Mouse (Mus musculus) heart, embryonic 12.5 days (tissue): ENCODE results near the gene Capn15. TPM values are rescaled to one million over a fixed set of nuclear protein-coding genes. Genes with fewer than 3 reads are reported as not detected.

ENCODE experiments used
- ATAC-seq: fragments of 200-750 bp; cut with Nextera tagmentation; 2 replicates; pipeline ENCODE4 v1.8.0; 2017; ENCODE audit warnings: moderate TSS enrichment, moderate library complexity; ENCODE audit not compliant: insufficient number of reproducible peaks, low FRiP score
- H3K27ac ChIP-seq: fragments of 300-500 bp; sonication (generic); 2 replicates; pipeline ENCODE4 v1.5.1; 2016; ENCODE audit warnings: mild to moderate bottlenecking, moderate library complexity; ENCODE audit not compliant: poor library complexity, severe bottlenecking
- H3K27me3 ChIP-seq: fragments of 300-500 bp; sonication (generic); replicated peaks from 2 replicates; pipeline ENCODE4 v1.6.1; 2016; ENCODE audit warnings: mild to moderate bottlenecking, moderate library complexity
- H3K36me3 ChIP-seq: fragments of 300-500 bp; sonication (generic); 2 replicates; pipeline ENCODE4 v1.6.1; 2016; ENCODE audit warnings: mild to moderate bottlenecking, moderate library complexity
- H3K4me1 ChIP-seq: fragments of 300-500 bp; sonication (generic); replicated peaks from 2 replicates; pipeline ENCODE4 v1.6.1; 2016; ENCODE audit warnings: mild to moderate bottlenecking
- H3K4me2 ChIP-seq: fragments of 300-500 bp; sonication (generic); 2 replicates; pipeline ENCODE4 v1.6.1; 2016; ENCODE audit warnings: mild to moderate bottlenecking, moderate library complexity
- H3K4me3 ChIP-seq: fragments of 300-500 bp; sonication (generic); 2 replicates; pipeline ENCODE4 v1.5.1; 2016; ENCODE audit warnings: mild to moderate bottlenecking
- H3K9ac ChIP-seq: fragments of 300-500 bp; sonication (generic); 2 replicates; pipeline ENCODE4 v1.6.1; 2016; ENCODE audit warnings: mild to moderate bottlenecking, moderate library complexity
- H3K9me3 ChIP-seq: fragments of 300-500 bp; sonication (generic); replicated peaks from 2 replicates; pipeline ENCODE4 v1.6.1; 2016; ENCODE audit warnings: mild to moderate bottlenecking, moderate library complexity
- WGBS: fragments of 180-500 bp; shearing (Covaris S2); methylation state at CpG from one replicate; pipeline ENCODE4 v1.1.7; 2016; 5-methylcytosine and 5-hydroxymethylcytosine counted together
- polyA plus RNA-seq: library from polyadenylated mRNA; unstranded; fragments of >200 nt; fragmentation: Nextera tagmentation; extraction: Ambion mirVana; gene quantifications from 2 replicates; pipeline ENCODE4 v1.2.1, GENCODE M21; 2016

Capn15 gene
- polyA plus RNA-seq, 1 experiment from 2014 or later = 16.9 TPM

GRCm38 (mm10) chr17:25944366-25945163 lies 41.0 kb downstream of the Capn15 start, which contains the start of the genes Pigq and Nhlrc4:
TSS of gene Pigq (minus strand) at chr17:25944936.
TSS of gene Nhlrc4 (minus strand) at chr17:25944961.
- peak within 1 kb of the TSS; percentile 6; the same call in 1 of the 2 replicates for H3K9ac ChIP-seq
- 38% methylated on average over 6 of the region's 6 CpGs for WGBS
- peak within 1 kb of the TSS; percentile 33; the same call in 1 of the 2 replicates for H3K4me2 ChIP-seq
- peaks cover 5% of the 10 kb centered on the region for H3K27me3 ChIP-seq
- no peaks in the 10 kb centered on the region for H3K36me3 ChIP-seq
- ATAC-seq = 0 out of 2 replicates have a peak, but pooled peaks have one; percentile 27
- no peaks in the 10 kb centered on the region for H3K9me3 ChIP-seq
- peak within 1 kb of the TSS; percentile 47; the same call in 1 of the 2 replicates for H3K27ac ChIP-seq
- no peak within 1 kb of the TSS for H3K4me3 ChIP-seq
- peaks cover 15% of the 10 kb centered on the region for H3K4me1 ChIP-seq

- H3K27ac ChIP-seq = peak overlapping the region; percentile 47
- peak overlapping the region; percentile 33; the same call in 1 of the 2 replicates for H3K4me2 ChIP-seq
- H3K9me3 ChIP-seq = no peaks in the 10 kb centered on the region
- H3K4me3 ChIP-seq = no peak overlapping the region
- H3K36me3 ChIP-seq = 0 out of 2 replicates have a peak, but pooled peaks cover 2% of the 10 kb centered on the region
- peak overlapping the region; percentile 6; the same call in 1 of the 2 replicates for H3K9ac ChIP-seq
- no peak for ATAC-seq
- WGBS = 61% methylated on average over 9 of the region's 9 CpGs
- peaks cover 15% of the 10 kb centered on the region for H3K4me1 ChIP-seq
- H3K27me3 ChIP-seq = peaks cover 4% of the 10 kb centered on the region; the same call in 1 of the 2 replicates
Observed at GRCm38 (mm10) chr17:25943769-25944168, 41.8 kb downstream of the Capn15 start.

- peak overlapping the region; percentile 33 for H3K4me2 ChIP-seq
- peak overlapping the region; percentile 6; the same call in 1 of the 2 replicates for H3K9ac ChIP-seq
- 71% methylated on average over 3 of the region's 3 CpGs for WGBS
- no peaks in the 10 kb centered on the region for H3K9me3 ChIP-seq
- H3K36me3 ChIP-seq = peaks cover 4% of the 10 kb centered on the region; the same call in 1 of the 2 replicates
- H3K4me1 ChIP-seq = peaks cover 15% of the 10 kb centered on the region
- ATAC-seq = no peak
- H3K27me3 ChIP-seq = peaks cover 4% of the 10 kb centered on the region; the same call in 1 of the 2 replicates
- peak overlapping the region; percentile 47 for H3K27ac ChIP-seq
- H3K4me3 ChIP-seq = no peak overlapping the region
Observed at GRCm38 (mm10) chr17:25943221-25943620, 42.4 kb downstream of the Capn15 start.

DNA sequence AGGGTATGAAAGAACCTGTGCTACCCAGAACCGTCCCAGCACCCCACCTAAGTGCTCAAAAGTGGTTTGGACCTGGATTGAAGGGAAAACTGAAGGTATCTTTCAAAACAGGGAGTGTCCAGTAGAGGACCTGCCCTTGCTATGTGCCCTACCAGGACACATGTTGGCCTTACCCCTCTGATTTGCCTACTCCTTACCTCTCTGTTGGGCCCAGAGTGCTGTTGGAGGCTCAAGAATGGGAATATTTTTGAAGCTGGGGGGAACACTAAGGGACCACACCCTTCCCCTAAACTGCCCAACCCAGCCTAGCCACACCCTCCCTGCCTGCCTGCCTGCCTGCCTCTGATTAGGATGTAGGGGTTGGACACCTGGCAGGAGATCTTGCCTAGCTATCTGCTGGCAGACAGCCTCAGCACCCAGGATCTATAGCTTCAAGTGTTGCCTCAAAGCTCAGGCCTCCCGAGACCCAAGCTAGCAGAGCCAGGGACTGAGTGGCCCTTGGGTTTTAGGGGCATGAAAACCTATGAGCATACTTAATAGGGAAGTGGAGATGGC lies 42.9 kb downstream of the Capn15 start:
- Histone ChIP-seq H3K27ac (peak overlapping the region; percentile 74), H3K4me1 (peaks cover 15% of the 10 kb centered on the region), H3K9me3 (no peaks in the 10 kb centered on the region), H3K9ac (0 out of 2 replicates have a peak overlapping the region, but pooled peaks have one; percentile 98), H3K4me2 (peak overlapping the region; percentile 66), H3K27me3 (peaks cover 4% of the 10 kb centered on the region; the same call in 1 of the 2 replicates), H3K36me3 (peaks cover 7% of the 10 kb centered on the region), H3K4me3 (peak overlapping the region; percentile 92)
- WGBS = 73% methylated on average over 2 of the region's 2 CpGs
- peak; percentile 87 for ATAC-seq

DNA sequence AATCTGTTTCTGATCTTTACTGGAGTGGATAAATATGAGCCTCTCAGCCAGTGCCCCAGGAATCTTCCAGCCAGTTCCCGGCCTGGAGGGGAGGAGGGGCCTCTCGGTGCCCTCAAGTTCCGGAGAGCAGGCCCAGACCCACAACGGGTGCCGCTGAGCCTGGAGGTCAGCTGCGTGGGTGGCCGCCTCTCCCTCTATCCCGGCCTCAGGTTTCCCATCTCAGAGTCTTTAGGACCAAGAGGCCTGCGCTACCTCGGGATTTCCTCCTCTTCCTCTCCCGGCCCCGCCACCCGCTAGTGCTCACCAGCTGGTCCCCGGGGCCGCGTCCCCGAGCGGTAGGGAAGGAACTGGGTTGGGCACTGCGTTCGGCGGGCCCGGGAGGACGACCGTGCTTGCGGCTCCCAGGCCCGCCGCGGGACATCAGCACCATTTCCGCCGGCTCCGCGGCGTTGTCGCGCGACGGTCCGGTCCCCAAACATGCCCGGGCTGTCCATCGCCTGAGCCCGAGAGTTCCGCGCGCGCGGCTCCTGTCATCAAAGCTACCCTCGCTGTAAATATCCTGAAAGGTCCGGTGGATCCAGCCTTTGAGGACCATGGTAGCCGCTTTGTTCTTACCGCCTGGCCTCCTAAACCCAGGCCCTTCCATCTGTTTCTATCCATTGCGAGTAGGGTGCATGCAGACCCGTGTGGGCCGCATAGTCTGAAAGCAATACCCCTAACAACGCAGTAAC lies 43.9 kb downstream of the Capn15 start:
- 4% methylated on average over 54 of the region's 54 CpGs for WGBS
- H3K4me1 ChIP-seq = peaks cover 12% of the 10 kb centered on the region
- H3K9ac ChIP-seq = peak overlapping the region; percentile 98
- ATAC-seq = peak; percentile 56
- H3K27me3 ChIP-seq = peaks cover 3% of the 10 kb centered on the region; the same call in 1 of the 2 replicates
- H3K4me2 ChIP-seq = peak overlapping the region; percentile 66
- H3K9me3 ChIP-seq = no peaks in the 10 kb centered on the region
- peak overlapping the region; percentile 92 for H3K4me3 ChIP-seq
- H3K36me3 ChIP-seq = peaks cover 17% of the 10 kb centered on the region
- peak overlapping the region; percentile 86 for H3K27ac ChIP-seq

DNA sequence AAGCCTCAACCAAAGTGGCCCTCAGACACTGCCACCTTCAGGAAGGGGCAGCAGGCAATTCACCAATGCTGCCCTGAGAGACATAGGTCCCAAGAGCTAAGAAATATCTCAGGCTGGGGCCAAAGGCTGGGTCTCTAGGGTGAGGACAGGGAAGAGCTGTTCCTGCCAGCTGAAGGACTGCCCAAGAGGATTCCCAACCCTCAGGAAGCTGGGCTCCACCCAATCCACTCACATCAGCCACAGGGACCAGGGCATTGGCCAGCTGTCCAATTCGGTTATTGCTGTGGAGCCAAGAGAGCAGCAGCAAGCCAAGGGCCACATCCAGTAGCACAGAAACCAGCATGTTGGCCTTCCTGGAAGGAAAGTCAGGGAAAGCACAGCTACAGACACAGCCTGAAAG lies 51.1 kb downstream of the Capn15 start:
- H3K4me1 ChIP-seq = no peaks in the 10 kb centered on the region
- no peak overlapping the region for H3K4me2 ChIP-seq
- H3K27me3 ChIP-seq = no peaks in the 10 kb centered on the region
- ATAC-seq = no peak
- no peak overlapping the region for H3K4me3 ChIP-seq
- WGBS = 86% methylated on average over 1 of the region's 1 CpGs
- H3K9ac ChIP-seq = no peak overlapping the region
- H3K36me3 ChIP-seq = peaks cover 85% of the 10 kb centered on the region
- H3K27ac ChIP-seq = no peak overlapping the region
- no peaks in the 10 kb centered on the region for H3K9me3 ChIP-seq

DNA sequence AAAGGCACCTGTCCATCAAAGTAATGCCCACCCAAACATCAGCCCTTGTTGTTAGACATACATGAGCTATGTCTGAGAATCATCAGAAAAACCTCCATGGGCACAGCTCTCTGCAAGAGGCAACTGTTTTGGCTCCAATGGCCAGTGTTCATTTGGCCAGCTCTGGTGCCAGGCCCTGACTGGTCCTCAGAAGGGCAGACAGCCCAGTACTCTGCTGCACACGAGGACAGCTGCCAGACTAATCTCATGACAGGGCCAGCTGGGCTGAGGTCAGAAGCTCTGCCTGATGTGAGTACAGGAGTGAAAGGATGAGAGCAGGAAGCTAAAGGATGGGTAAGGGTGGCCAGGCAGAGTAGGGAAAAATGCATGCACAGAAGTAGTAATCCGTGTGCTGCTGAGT lies 60.2 kb downstream of the Capn15 start:
- Histone ChIP-seq H3K9me3 (no peaks in the 10 kb centered on the region), H3K27ac (no peak overlapping the region), H3K4me2 (no peak overlapping the region), H3K4me1 (peaks cover 6% of the 10 kb centered on the region; the same call in 1 of the 2 replicates), H3K9ac (no peak overlapping the region), H3K27me3 (no peaks in the 10 kb centered on the region), H3K4me3 (no peak overlapping the region), H3K36me3 (peaks cover 53% of the 10 kb centered on the region)
- ATAC-seq = no peak
- WGBS = 73% methylated on average over 2 of the region's 2 CpGs

DNA sequence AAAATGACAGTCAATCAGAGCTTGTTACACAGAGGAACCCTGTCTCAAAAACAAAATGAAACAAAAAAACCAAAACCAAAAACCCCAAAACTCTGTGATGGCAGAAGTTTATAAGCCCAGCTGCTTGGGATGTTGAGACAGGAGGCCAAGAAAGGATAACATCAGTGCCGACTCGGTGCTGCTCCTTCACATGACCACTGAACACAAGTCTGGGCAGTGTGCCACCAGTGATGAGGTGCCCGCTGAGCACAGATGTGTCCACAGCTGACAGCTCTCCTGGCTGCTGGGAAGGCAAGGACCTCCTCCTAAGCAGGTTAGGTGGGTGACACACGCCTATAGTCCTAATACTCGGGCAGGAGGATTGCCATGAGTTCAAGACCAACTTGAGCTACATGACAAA lies 63.5 kb downstream of the Capn15 start:
- H3K9ac ChIP-seq = no peak overlapping the region
- no peak overlapping the region for H3K27ac ChIP-seq
- WGBS = 81% methylated on average over 5 of the region's 5 CpGs
- no peaks in the 10 kb centered on the region for H3K9me3 ChIP-seq
- H3K4me3 ChIP-seq = no peak overlapping the region
- ATAC-seq = no peak
- H3K4me1 ChIP-seq = peaks cover 24% of the 10 kb centered on the region
- H3K36me3 ChIP-seq = peaks cover 29% of the 10 kb centered on the region
- no peak overlapping the region for H3K4me2 ChIP-seq
- no peaks in the 10 kb centered on the region for H3K27me3 ChIP-seq

DNA sequence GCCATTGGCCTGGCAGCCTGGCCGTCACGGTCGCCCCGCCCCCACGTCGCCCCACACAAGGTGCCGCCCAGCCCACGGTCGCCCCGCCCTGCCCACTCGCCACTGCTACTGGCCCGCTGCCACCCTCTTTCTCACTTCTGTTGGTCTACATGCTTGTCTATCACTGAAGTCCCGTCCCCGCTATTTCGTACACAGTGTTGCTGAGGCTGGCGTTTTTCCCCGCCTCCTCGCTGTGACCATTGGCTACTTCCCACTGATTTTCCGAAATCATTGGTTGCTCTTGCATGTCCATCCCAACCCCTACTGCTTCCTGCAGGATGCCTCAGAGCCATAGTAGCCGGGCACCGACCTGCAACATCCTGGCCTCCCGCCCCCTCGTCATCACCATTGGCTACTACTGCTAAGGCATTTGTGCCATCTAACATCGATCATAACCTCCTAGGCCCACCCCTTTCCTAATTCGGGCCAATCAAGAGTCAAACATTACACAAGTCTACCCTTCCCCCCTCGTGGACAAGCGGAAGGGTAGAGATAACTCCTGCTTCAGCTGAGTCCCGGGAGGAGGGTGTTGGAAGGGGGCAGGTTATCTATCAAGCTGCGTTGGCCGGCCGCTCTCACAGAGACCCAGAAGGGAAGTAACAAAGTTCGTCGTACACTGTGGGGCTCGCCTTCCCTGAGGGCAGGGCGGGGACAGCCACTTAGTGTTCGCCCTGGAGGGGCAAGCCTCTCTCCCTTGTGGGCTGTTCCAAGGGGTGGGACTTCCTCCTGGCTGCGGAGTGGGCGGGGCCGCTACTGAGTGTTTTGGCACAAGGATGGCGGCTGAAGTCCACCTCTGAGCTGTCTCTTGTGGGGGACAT lies 65.6 kb downstream of the Capn15 start:
- peak overlapping the region; percentile 78 for H3K4me2 ChIP-seq
- WGBS = under 1% methylated on average over 40 of the region's 40 CpGs
- peak overlapping the region; percentile 83 for H3K4me3 ChIP-seq
- H3K27me3 ChIP-seq = no peaks in the 10 kb centered on the region
- H3K9me3 ChIP-seq = no peaks in the 10 kb centered on the region
- H3K4me1 ChIP-seq = peaks cover 28% of the 10 kb centered on the region
- peak overlapping the region; percentile 95 for H3K9ac ChIP-seq
- H3K36me3 ChIP-seq = peaks cover 15% of the 10 kb centered on the region
- peak overlapping the region; percentile 96 for H3K27ac ChIP-seq
- ATAC-seq = peak; percentile 96

DNA sequence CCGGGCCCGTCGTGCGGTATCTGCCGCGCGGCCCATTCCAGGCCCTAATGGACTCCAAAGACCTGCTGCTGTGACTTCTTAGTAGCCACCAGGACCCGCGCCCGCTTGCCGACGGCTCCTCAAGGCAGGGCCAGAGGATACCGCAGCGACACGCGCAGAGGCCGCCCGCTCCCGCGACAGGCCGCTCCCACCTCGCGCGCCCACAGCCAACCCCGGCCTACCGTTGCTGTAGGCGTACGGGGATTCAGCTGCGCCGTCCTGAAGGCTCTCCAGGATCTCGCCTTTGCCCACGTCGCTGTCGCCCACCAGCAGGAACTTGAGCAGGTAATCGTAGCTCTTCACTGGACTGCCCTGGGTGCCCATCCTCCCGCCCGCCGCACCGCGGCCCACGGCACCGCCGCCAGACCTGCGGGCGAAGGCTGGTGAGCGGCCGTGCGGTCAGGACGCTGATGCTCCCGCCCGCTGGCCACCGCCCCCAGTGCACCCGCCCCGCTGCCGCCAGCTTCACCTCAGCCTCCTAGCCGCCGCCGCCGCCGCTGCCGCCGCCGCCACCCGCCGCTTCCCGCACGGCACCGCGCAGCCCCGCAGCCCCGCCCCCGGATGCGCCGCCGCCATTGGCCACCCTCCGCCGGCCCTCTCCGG lies 66.3 kb downstream of the Capn15 start, which contains the start of gene Rab40c:
Rab40c (minus strand) TSS at position 584 of the 642 bp plus-strand sequence.
- peak within 1 kb of the TSS; percentile 94 for H3K4me2 ChIP-seq
- H3K4me3 ChIP-seq = peak within 1 kb of the TSS; percentile 83
- ATAC-seq = peak; percentile 9; the same call in 1 of the 2 replicates
- peak within 1 kb of the TSS; percentile 95 for H3K9ac ChIP-seq
- H3K4me1 ChIP-seq = peaks cover 36% of the 10 kb centered on the region
- H3K36me3 ChIP-seq = peaks cover 15% of the 10 kb centered on the region
- H3K27me3 ChIP-seq = no peaks in the 10 kb centered on the region
- under 1% methylated on average over 76 of the region's 78 CpGs for WGBS
- peak within 1 kb of the TSS; percentile 96 for H3K27ac ChIP-seq
- no peaks in the 10 kb centered on the region for H3K9me3 ChIP-seq
